Mouse (Mus musculus): ENCODE results near the gene Asb1.
A peak's percentile ranks its signal among the peaks of the same experiment; 100 is the strongest.

The Asb1 gene

GRCm38 (mm10) chr1:91545226-91545625 lies 4.9 kb downstream of the Asb1 start:
- DNase-seq (ENCODE audit: low read depth, low spot score), result no peak

- no peak for DNase-seq (ENCODE audit: low read depth, low spot score)
Observed at GRCm38 (mm10) chr1:91547567-91547966, 7.2 kb downstream of the Asb1 start.

- DNase-seq (ENCODE audit: low read depth, low spot score), result no peak
Observed at GRCm38 (mm10) chr1:91549073-91549472, 8.7 kb downstream of the Asb1 start.

GRCm38 (mm10) chr1:91557099-91557498 lies 16.8 kb downstream of the Asb1 start:
- no peak for DNase-seq (ENCODE audit: low read depth, low spot score)

GRCm38 (mm10) chr1:91561226-91561625 lies 20.9 kb downstream of the Asb1 start:
- no peak for DNase-seq (ENCODE audit: low read depth, low spot score)

- no peak for DNase-seq (ENCODE audit: low read depth, low spot score)
Observed at GRCm38 (mm10) chr1:91562977-91563590, 22.7 kb downstream of the Asb1 start.

- DNase-seq (ENCODE audit: low read depth, low spot score), result no peak
Observed at GRCm38 (mm10) chr1:91564004-91564403, 23.7 kb downstream of the Asb1 start.

- DNase-seq (ENCODE audit: low read depth, low spot score), result peak; percentile 57
Observed at GRCm38 (mm10) chr1:91564598-91564997, 24.3 kb downstream of the Asb1 start.

- DNase-seq (ENCODE audit: low read depth, low spot score), result no peak
Observed at GRCm38 (mm10) chr1:91567269-91567668, 26.9 kb downstream of the Asb1 start.

GRCm38 (mm10) chr1:91572458-91572857 lies 32.1 kb downstream of the Asb1 start:
- no peak for DNase-seq (ENCODE audit: low read depth, low spot score)

- DNase-seq (ENCODE audit: low read depth, low spot score), result peak; percentile 48
Observed at GRCm38 (mm10) chr1:91574208-91574607, 33.9 kb downstream of the Asb1 start.

GRCm38 (mm10) chr1:91577883-91578517 lies 37.7 kb downstream of the Asb1 start:
- DNase-seq (ENCODE audit: low read depth, low spot score), result no peak

- no peak for DNase-seq (ENCODE audit: low read depth, low spot score)
Observed at GRCm38 (mm10) chr1:91580503-91580902, 40.2 kb downstream of the Asb1 start.

GRCm38 (mm10) chr1:91581206-91581605 lies 40.9 kb downstream of the Asb1 start:
- DNase-seq (ENCODE audit: low read depth, low spot score), result peak; percentile 57

GRCm38 (mm10) chr1:91584969-91585835 lies 44.9 kb downstream of the Asb1 start:
- DNase-seq (ENCODE audit: low read depth, low spot score), result peak; percentile 72

GRCm38 (mm10) chr1:91589738-91590137 lies 49.4 kb downstream of the Asb1 start:
- no peak for DNase-seq (ENCODE audit: low read depth, low spot score)

- no peak for DNase-seq (ENCODE audit: low read depth, low spot score)
Observed at GRCm38 (mm10) chr1:91595521-91596020, 55.2 kb downstream of the Asb1 start.

GRCm38 (mm10) chr1:91597611-91598010 lies 57.3 kb downstream of the Asb1 start:
- DNase-seq (ENCODE audit: low read depth, low spot score), result no peak

- DNase-seq (ENCODE audit: low read depth, low spot score), result peak; percentile 90
Observed at GRCm38 (mm10) chr1:91600671-91601361, 60.5 kb downstream of the Asb1 start.

GRCm38 (mm10) chr1:91601362-91602096 lies 61.2 kb downstream of the Asb1 start:
- peak; percentile 58 for DNase-seq (ENCODE audit: low read depth, low spot score)

- DNase-seq (ENCODE audit: low read depth, low spot score), result peak; percentile 43
Observed at GRCm38 (mm10) chr1:91605632-91606031, 65.3 kb downstream of the Asb1 start.
